ENCODE assay signal across 9 mouse cellular contexts in the genomic region with DNA sequence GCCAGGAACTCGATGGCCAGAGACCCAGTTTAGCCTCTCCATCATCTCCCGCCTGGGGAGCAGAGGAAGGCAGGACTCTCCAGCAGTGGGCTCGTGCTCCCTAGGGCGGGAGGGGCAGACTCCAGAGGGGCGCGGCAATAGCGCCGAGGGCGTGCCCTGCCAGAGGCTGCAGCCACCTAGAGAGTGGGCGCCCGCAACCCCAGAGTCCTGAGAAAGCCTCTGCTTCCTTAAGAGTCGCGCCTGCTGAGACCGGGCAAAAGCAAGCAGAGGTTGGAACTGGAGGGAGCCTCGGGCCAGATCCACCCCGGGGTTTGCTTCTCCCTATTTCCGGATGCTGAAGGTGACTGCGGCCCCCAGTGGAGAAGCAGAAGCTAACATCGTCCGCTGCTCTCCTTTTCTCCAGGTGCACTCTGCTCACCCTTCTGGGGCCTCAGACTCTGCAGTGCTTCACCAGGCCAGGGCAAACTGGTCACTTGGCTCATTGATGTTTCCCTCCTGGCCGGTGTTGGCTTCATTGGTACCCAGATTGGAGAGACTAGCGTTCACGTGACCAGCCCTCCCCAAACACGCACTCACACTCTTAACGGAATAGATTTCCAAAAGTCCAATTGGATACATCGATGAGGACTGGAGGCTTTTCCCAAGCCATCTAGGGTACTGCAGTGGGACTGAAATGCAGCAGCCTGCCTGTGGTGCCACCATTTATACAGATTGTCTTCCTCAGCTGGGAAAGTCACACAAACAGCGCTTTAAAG. TPM values are rescaled to one million over a fixed set of nuclear protein-coding genes. Genes with fewer than 3 reads are reported as not detected.
A peak's percentile ranks its signal among the peaks of the same experiment; 100 is the strongest.
DNase-seq lines count a peak whose midpoint lies in the region; ATAC-seq and TF ChIP-seq lines count a peak whose summit lies in the region.
"Had no signal": no experiment of that assay in that cellular context is flagged by ENCODE, and none has a peak within 500 bp of the region (broad histone marks: within the 10 kb centered on the region; RNA-seq: fewer than 3 reads in every experiment).

A gene (minus strand): TSS at position 120 of the 755 bp plus-strand sequence.

- TF ChIP-seq CTCF in CH12.LX (conservative IDR thresholded peaks at IDR 0.05 in 1 of 2, IDR thresholded peaks at IDR 0.05 in 1 of 2; ENCODE audit: low read depth in 2 of 2, low read length in 2 of 2), result peak in 1 of 2 experiments; percentile 44; a peak in 2 of 4 replicates
- TF ChIP-seq CTCF in midbrain, postnatal 0 days (IDR thresholded peaks at IDR 0.05), result peak; percentile 69

- peaks cover 0 to 2% of the 10 kb centered on the region in 2 experiments; a peak in 2 of 4 replicates for H3K4me1 ChIP-seq in CH12.LX (ENCODE audit: control insufficient read depth in 1 of 2, insufficient read depth in 2 of 2)
- H3K4me1 ChIP-seq in midbrain, postnatal 0 days (ENCODE audit: insufficient read depth, low read length), result peaks cover 2% of the 10 kb centered on the region; the same call in 1 of the 2 replicates

- ATAC-seq in frontal cortex, adult (ENCODE audit: low TSS enrichment), result peak; percentile 80
- peak; percentile 80 for ATAC-seq in midbrain, postnatal 0 days (ENCODE audit: low FRiP score)

- dilution Hi-C loops in CH12.LX (cut with MboI; ENCODE audit: extremely low pct_ligation_motif_present, extremely low pct_unique_long_range_greater_than_20kb, low sequenced_read_pairs), result no loop called here

- in situ Hi-C loops in CH12.LX (cut with MboI; ENCODE audit: low pct_ligation_motif_present, low pct_unique_long_range_greater_than_20kb, low sequenced_read_pairs), result no loop called here

- intact Hi-C loops in heart, postnatal 10 days (cut with DNase I), result no loop called here
- intact Hi-C loops in left cerebral cortex, postnatal 4 days (cut with DNase I), result no loop called here

- WGBS in midbrain, postnatal 0 days, result under 1% methylated on average over 27 of the region's 27 CpGs

- TF ChIP-seq EP300 in CH12.LX (IDR thresholded peaks at IDR 0.05; ENCODE audit: low read length), result no peak

- DNase-seq in frontal cortex, postnatal 25 days (ENCODE audit: low spot score in 2 of 2), result no peak
- DNase-seq in CH12.LX (ENCODE audit: extremely low read depth), result peak; percentile 25
- DNase-seq in cerebellum, postnatal 14 days, result peak; percentile 60 to 67
- peak; percentile 7 to 10 for DNase-seq in heart, postnatal 10 days
- DNase-seq in left cerebral cortex, postnatal 4 days, result peak; percentile 58
- peak; percentile 69 for DNase-seq in midbrain, postnatal 0 days (ENCODE audit: low spot score)
- DNase-seq in spleen, postnatal 10 days (ENCODE audit: low spot score in 2 of 2), result no peak

- H3K79me2 ChIP-seq in CH12.LX (replicated peaks; ENCODE audit: control insufficient read depth, extremely low read depth, insufficient read depth, poor library complexity, severe bottlenecking), result no peaks in the 10 kb centered on the region

- peak; percentile 23 for TF ChIP-seq RAD21 in CH12.LX (IDR thresholded peaks at IDR 0.05; ENCODE audit: low read depth, low read length)

- no peak for TF ChIP-seq POLR2A in CH12.LX (IDR thresholded peaks at IDR 0.05; ENCODE audit: low read depth, low read length)

- no peaks in the 10 kb centered on the region for H3K36me3 ChIP-seq in CH12.LX (replicated peaks in 1 of 2; ENCODE audit: control insufficient read depth in 1 of 2, insufficient read depth in 1 of 2, low read length in 1 of 2)
- no peaks in the 10 kb centered on the region for H3K36me3 ChIP-seq in midbrain, postnatal 0 days (ENCODE audit: insufficient read depth, low read length)

- H3K4me3 ChIP-seq in CH12.LX (replicated peaks in 1 of 3; ENCODE audit: low read depth in 2 of 3, low read length in 2 of 3, poor library complexity in 1 of 3), result peak within 1 kb of the TSS in 1 of 3 experiments; percentile 23
- H3K4me3 ChIP-seq in midbrain, postnatal 0 days (ENCODE audit: low read depth, low read length), result peak within 1 kb of the TSS; percentile 64

- H3K27me3 ChIP-seq in CH12.LX (replicated peaks), result peaks cover 4% of the 10 kb centered on the region
- H3K27me3 ChIP-seq in midbrain, postnatal 0 days (ENCODE audit: insufficient read depth, low read length), result peaks cover 11% of the 10 kb centered on the region; the same call in 1 of the 2 replicates

- H3K27ac ChIP-seq in CH12.LX (ENCODE audit: insufficient read depth, low read depth), result no peak within 1 kb of the TSS
- no peak within 1 kb of the TSS for H3K27ac ChIP-seq in midbrain, postnatal 0 days (ENCODE audit: low read depth, low read length)

- peak within 1 kb of the TSS; percentile 6; the same call in 1 of the 2 replicates for H3K4me2 ChIP-seq in CH12.LX (ENCODE audit: insufficient read depth, low read depth, poor library complexity, severe bottlenecking)
- peak within 1 kb of the TSS; percentile 93 for H3K4me2 ChIP-seq in midbrain, postnatal 0 days (ENCODE audit: low read depth, low read length, poor library complexity, severe bottlenecking)

- H3K9ac ChIP-seq in CH12.LX (ENCODE audit: insufficient read depth, low read depth), result no peak within 1 kb of the TSS
- peak within 1 kb of the TSS; percentile 47 for H3K9ac ChIP-seq in midbrain, postnatal 0 days (replicated peaks; ENCODE audit: low read length, poor library complexity, severe bottlenecking)

- H3K9me3 ChIP-seq in CH12.LX (replicated peaks; ENCODE audit: low read length), result no peaks in the 10 kb centered on the region
- no peaks in the 10 kb centered on the region for H3K9me3 ChIP-seq in midbrain, postnatal 0 days (ENCODE audit: low read length)

TF ChIP-seq in CH12.LX, 34 proteins besides CTCF, POLR2A, EP300 and RAD21:
- TF ChIP-seq SMC3 (IDR thresholded peaks at IDR 0.05; ENCODE audit: low read depth, low read length) (peak; percentile 27), ELF1 (IDR thresholded peaks at IDR 0.05; ENCODE audit: low read depth, low read length) (peak; percentile 14; the same call in 1 of the 2 replicates), E2F4 (IDR thresholded peaks at IDR 0.05; ENCODE audit: insufficient replicate concordance, low read depth, low read length) (no peak), BHLHE40 (IDR thresholded peaks at IDR 0.05; ENCODE audit: low read depth, low read length) (peak; percentile 33; the same call in 1 of the 2 replicates), JUN (IDR thresholded peaks at IDR 0.05; ENCODE audit: insufficient read depth, low read depth, low read length) (no peak), CHD2 (IDR thresholded peaks at IDR 0.05; ENCODE audit: low read length) (no peak)

RNA-seq across cellular contexts. Expression of the gene that starts here (rescaled TPM):
- total RNA-seq in CH12.LX (2012; rRNA removed), result 0.13 and 0.25 TPM in 2 replicates
- not detected in 2 replicates for total RNA-seq in CH12.LX (2014; rRNA removed)
- 0.03 TPM in 1 of 2 replicates, not detected in the other for polyA plus RNA-seq in CH12.LX (2012; ENCODE audit: insufficient read length, low read depth)
- total RNA-seq in heart, postnatal 10 days (2021), result under 1 TPM; 0.05 to 0.10 TPM
- total RNA-seq in left cerebral cortex, postnatal 4 days (2021), result 10 to 100 TPM; 22.6 to 26.9 TPM
- 17.3 and 17.7 TPM in 2 replicates for total RNA-seq in midbrain, postnatal 0 days (2014; rRNA removed)
- polyA plus RNA-seq in midbrain, postnatal 0 days (2015; fragmentation: Nextera tagmentation; extraction: Ambion mirVana), result 3.1 and 3.5 TPM in 2 replicates
- polyA plus RNA-seq: C2C12 had no signal

Comparison
In these comparisons a context has a peak if more than half of its experiments do, and no peak if none do; other contexts are left out.
1. RNA of the gene that starts here (total RNA-seq): 22.6 to 26.9 TPM in left cerebral cortex, postnatal 4 days and 17.3 to 17.7 TPM in midbrain, postnatal 0 days; 0.13 to 0.25 TPM in CH12.LX and 0.05 to 0.10 TPM in heart, postnatal 10 days; every median in the first group is over 10 times any median in the second.
2. Peak in DNase-seq and H3K4me2 ChIP-seq in CH12.LX; RNA of the gene not detected or under 1 TPM.
3. Peak in DNase-seq in heart, postnatal 10 days; RNA of the gene not detected or under 1 TPM.
4. DNase-seq: peak in cerebellum, postnatal 14 days (2 of 2), left cerebral cortex, postnatal 4 days (single experiment) and midbrain, postnatal 0 days (single experiment); none in frontal cortex, postnatal 25 days (0 of 2) and spleen, postnatal 10 days (0 of 2).